Mouse (Mus musculus) spleen, adult 2 months (tissue): ENCODE measurements around the gene Eif3m. TPM values are rescaled to one million over a fixed set of nuclear protein-coding genes. Genes with fewer than 3 reads are reported as not detected.

Experiments used
- DNase-seq, 2 experiments: peaks; one replicate each; pipeline versions ENCODE4 v3.0.0 to v3.0.0-alpha.2; 2012 to 2021; ENCODE audit warnings: low spot score in 2 of 2, low read depth in 1 of 2
- H3K27ac ChIP-seq: fragments of 200-500 bp; 2 replicates; pipeline ENCODE4 v1.5.1; 2012; ENCODE audit warnings: low read length, inconsistent platforms; ENCODE audit not compliant: insufficient read depth
- H3K27me3 ChIP-seq: fragments of 200-500 bp; 2 replicates; pipeline ENCODE4 v1.6.1; 2012; ENCODE audit warnings: mild to moderate bottlenecking, moderate library complexity, low read length, inconsistent platforms; ENCODE audit not compliant: control insufficient read depth, insufficient read depth
- H3K36me3 ChIP-seq: fragments of 200-500 bp; 2 replicates; pipeline ENCODE4 v1.6.1; 2012; ENCODE audit warnings: mild to moderate bottlenecking, low read length, inconsistent platforms; ENCODE audit not compliant: control insufficient read depth, insufficient read depth
- H3K4me1 ChIP-seq: fragments of 200-500 bp; 2 replicates; pipeline ENCODE4 v1.6.1; 2011; ENCODE audit warnings: inconsistent platforms; ENCODE audit not compliant: control insufficient read depth, insufficient read depth, insufficient read length
- H3K4me3 ChIP-seq: fragments of 200-500 bp; 2 replicates; pipeline ENCODE4 v1.5.1; 2011; ENCODE audit warnings: mild to moderate bottlenecking, inconsistent platforms; ENCODE audit not compliant: insufficient read depth, insufficient read length; ENCODE audit errors: extremely low read depth
- CTCF ChIP-seq: fragments of 200-500 bp; IDR thresholded peaks from 2 replicates; pipeline ENCODE4 v1.5.1; 2011; ENCODE audit warnings: mild to moderate bottlenecking, inconsistent platforms; ENCODE audit not compliant: insufficient read depth, insufficient read length, insufficient replicate concordance; ENCODE audit errors: extremely low read depth
- POLR2A ChIP-seq: fragments of 200-500 bp; IDR thresholded peaks from 2 replicates; pipeline ENCODE4 v1.6.1; 2011; ENCODE audit warnings: low read depth, low read length, inconsistent platforms
- WGBS: fragments of 180-500 bp; shearing (Covaris S2); methylation state at CpG from one replicate; pipeline ENCODE4 v1.1.7; 2018; 5-methylcytosine and 5-hydroxymethylcytosine counted together
- polyA plus RNA-seq: library from polyadenylated mRNA; depleted of rRNA; stranded (reverse); fragments of >200 nt; gene quantifications from 2 replicates; pipeline ENCODE4 v1.2.3, GENCODE M21; 2012

Eif3m gene
- polyA plus RNA-seq, 1 experiment = 17.2 TPM

DNA sequence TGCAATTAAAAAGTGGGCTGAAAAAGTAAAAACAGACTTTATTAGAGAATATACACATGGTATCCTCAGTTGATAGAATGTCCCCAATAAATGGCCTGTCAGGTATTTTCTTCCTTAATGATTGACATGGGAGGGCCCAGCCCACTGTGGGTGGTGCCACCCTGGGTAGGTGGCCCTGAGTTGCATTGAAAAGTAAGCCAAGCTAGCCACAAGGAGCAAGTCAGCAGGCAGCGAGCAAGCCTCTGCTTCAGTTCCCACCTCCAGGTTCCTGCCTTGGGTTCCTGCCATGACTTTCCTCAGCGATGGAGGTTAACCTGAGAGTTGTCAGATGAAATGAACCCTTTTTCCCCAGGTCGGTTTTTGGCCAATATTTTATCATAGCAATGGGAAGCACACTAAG, 922 bp upstream of the Eif3m start:
- Histone ChIP-seq H3K36me3 (peaks cover 5% of the 10 kb centered on the region), H3K27me3 (no peaks in the 10 kb centered on the region), H3K4me1 (peaks cover 2% of the 10 kb centered on the region), H3K4me3 (no peak overlapping the region; the same call in 1 of the 2 replicates), H3K27ac (no peak overlapping the region)
- DNase-seq = no peak
- no peak for TF ChIP-seq CTCF
- no peak for TF ChIP-seq POLR2A
- WGBS = 89% methylated on average over 3 of the region's 3 CpGs

DNA sequence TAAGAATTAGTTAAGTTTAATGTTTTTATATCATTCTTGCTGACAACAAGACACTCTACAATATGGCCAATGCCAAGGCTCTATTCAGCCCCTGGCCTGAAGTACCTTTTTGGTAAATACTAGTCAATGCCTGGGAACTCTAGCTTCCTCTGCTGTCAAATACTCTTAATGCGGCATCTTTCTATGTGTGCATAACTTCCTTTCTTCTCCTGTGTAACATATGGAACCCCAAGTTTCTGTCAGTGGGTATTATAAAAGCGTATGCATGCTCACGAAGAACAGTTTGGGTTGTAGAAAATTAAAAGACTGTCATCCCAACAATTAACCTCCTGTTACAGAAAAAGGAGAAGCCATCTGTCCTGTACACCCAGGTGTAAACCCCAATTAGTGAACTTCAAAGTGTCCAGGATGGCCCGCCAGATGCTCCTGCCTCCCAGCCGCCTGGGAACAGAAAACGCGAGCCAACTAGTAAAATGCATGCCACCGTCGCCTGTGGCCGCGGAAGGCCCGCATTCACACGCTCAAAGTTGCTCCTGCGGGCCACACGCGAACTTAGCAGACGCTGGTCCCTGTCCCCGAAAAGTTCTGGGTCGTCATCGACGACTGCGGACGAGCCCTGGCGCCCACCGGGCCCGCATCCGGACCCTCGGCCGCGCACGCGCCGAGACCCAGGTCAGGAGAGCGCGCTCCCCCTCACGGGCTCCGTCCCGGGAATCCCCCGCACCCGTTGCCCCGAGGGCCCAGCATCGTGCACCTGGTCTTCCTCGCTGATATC, 501 bp downstream of the Eif3m start:
- H3K27ac ChIP-seq = peak overlapping the region; percentile 78

DNA sequence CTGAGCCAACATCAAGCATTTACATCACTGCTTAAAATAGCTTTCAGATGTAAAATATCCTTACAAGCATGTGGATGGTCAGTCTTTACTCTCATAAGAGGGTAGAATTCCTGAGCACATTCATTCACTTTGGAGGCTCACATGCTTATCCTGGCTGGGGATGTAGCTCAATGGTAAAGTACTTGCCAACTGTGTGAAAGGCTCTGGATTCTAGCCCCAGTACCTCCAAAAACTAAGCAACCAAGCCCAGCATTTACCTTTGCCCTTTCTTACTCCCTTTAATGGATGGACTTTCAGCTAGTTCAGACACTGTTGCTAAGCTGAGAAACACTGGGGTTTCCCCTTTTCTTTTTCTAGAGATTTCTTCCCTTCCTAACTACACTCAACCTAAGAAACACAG, 9.6 kb downstream of the Eif3m start:
- Histone ChIP-seq H3K27me3 (no peaks in the 10 kb centered on the region), H3K4me3 (no peak overlapping the region), H3K27ac (no peak overlapping the region), H3K4me1 (no peaks in the 10 kb centered on the region), H3K36me3 (peaks cover 39% of the 10 kb centered on the region)
- TF ChIP-seq CTCF (no peak), POLR2A (no peak)
- DNase-seq = no peak

More for the DNA sequence above, 501 bp downstream of the Eif3m start:
- peaks cover under 1% of the 10 kb centered on the region for H3K4me1 ChIP-seq
- peaks cover 15% of the 10 kb centered on the region for H3K36me3 ChIP-seq
- H3K27me3 ChIP-seq = no peaks in the 10 kb centered on the region
- peak overlapping the region; percentile 91 for H3K4me3 ChIP-seq
- DNase-seq = no peak
- WGBS = 1% methylated on average over 43 of the region's 43 CpGs
- TF ChIP-seq POLR2A = no peak
- no peak for TF ChIP-seq CTCF

DNA sequence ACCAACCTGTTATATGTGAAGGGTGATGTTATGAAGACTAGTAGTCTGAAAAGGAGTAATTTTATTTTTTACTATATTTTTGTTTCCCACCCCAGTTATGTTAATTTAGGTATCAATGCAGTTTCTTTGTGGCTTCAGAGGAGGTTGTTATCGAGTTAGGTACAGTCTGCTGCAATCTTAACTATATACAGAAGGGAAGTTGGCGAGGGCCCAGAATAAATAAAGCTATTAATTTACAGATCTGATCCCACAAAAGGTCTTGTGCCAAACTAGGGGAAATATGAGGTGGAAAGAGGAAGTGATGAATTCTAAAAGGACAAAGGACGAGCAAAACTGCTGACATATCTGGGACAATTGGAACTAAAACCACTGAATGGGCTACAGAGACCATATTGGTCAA, 20.7 kb downstream of the Eif3m start:
- no peak overlapping the region; the same call in 1 of the 2 replicates for H3K27ac ChIP-seq
- no peaks in the 10 kb centered on the region for H3K27me3 ChIP-seq
- H3K4me1 ChIP-seq = no peaks in the 10 kb centered on the region
- no peak for DNase-seq
- WGBS = 74% methylated on average over 3 of the region's 3 CpGs
- H3K36me3 ChIP-seq = peaks cover 2% of the 10 kb centered on the region; the same call in 1 of the 2 replicates
- H3K4me3 ChIP-seq = no peak overlapping the region
- TF ChIP-seq CTCF (no peak), POLR2A (no peak)

DNA sequence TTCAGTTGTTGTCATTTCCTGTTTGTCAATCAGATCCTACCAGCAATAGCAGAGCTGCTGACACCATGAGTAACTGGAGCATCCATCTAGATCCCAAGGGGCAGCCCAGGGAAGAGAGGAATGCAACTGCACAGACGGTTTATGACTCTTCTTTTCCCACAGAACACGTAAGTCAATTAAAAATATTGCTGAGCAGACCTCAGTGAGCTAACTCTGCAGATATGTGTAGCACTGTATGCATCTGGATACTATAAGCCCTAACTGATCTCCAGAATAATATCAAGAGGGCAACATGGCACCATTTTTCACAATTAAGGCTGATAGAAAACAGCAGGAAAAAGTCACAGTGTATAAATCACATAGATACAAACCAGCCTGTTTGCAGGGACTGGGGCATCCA, 22.4 kb downstream of the Eif3m start:
- H3K27me3 ChIP-seq = no peaks in the 10 kb centered on the region
- no peak for TF ChIP-seq POLR2A
- TF ChIP-seq CTCF = no peak
- no peak overlapping the region for H3K4me3 ChIP-seq
- H3K4me1 ChIP-seq = no peaks in the 10 kb centered on the region
- WGBS = 85% methylated on average over 2 of the region's 2 CpGs
- DNase-seq = no peak
- no peak overlapping the region for H3K27ac ChIP-seq
- peaks cover 2% of the 10 kb centered on the region; the same call in 1 of the 2 replicates for H3K36me3 ChIP-seq

DNA sequence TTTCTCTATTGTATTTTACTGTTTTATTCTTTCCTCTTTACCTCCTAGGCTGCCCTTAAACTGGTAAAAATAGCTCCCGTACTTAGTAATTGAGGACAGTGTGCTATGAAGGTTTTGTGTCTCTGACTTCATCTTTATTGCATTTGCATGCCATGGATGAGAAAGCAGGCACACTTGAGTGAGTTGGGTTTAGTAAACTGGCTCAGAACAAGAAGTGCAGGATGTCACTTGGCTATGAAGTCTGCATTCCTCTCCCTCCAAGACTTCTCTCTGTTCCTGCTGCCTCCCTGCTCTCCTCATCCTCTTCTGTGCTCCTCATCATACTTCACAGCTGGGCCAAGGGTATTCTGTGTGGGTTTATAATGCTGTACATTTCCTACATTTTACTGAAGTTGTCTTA, 27.9 kb downstream of the Eif3m start:
- H3K27ac ChIP-seq = no peak overlapping the region
- peaks cover 3% of the 10 kb centered on the region; the same call in 1 of the 2 replicates for H3K4me1 ChIP-seq
- no peaks in the 10 kb centered on the region for H3K27me3 ChIP-seq
- DNase-seq = no peak
- H3K36me3 ChIP-seq = no peaks in the 10 kb centered on the region
- 33% methylated on average over 1 of the region's 1 CpGs for WGBS
- no peak overlapping the region for H3K4me3 ChIP-seq
- TF ChIP-seq POLR2A (no peak), CTCF (no peak)

DNA sequence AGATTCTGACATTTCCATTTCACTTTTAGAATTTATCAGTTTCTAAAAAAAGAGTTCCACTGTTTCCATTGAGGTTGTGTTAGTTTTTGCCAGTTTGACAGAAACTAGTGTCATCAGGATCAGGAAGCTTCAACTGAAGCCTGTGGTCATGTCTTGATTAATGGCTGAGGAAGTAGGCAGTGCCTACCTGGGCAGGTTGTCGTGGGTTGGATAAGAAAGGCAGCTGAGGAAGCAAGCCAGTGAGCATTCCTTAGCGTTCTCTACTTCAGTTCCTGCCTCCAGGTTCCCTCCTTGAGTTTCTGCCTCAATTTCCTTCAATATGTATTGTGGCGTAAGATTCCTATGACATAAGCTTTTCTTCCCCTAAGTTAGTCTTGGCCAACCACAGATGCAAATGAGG, 31.1 kb downstream of the Eif3m start:
- no peak for DNase-seq
- Histone ChIP-seq H3K4me3 (no peak overlapping the region), H3K27me3 (no peaks in the 10 kb centered on the region), H3K27ac (no peak overlapping the region), H3K36me3 (no peaks in the 10 kb centered on the region), H3K4me1 (peaks cover 3% of the 10 kb centered on the region; the same call in 1 of the 2 replicates)
- WGBS = 21% methylated on average over 3 of the region's 3 CpGs
- TF ChIP-seq POLR2A = no peak
- no peak for TF ChIP-seq CTCF
